Mouse (Mus musculus): ENCODE measurements at regions not wholly inside any gene's neighbourhood (a gene's known extent, or its start where the extent isn't known, plus 50 kb on each side); places are given as distances from the start of the nearest gene placed in this dataset.
A peak's percentile ranks its signal among the peaks of the same experiment; 100 is the strongest.

- Histone ChIP-seq H3K27me3 (ENCODE audit: control insufficient read depth, insufficient read depth, low read length) (no peaks in the 10 kb centered on the region), H3K9ac (ENCODE audit: low read length) (no peak overlapping the region), H3K9me3 (ENCODE audit: control insufficient read depth, low read length) (no peaks in the 10 kb centered on the region), H3K4me2 (no peak overlapping the region), H3K36me3 (ENCODE audit: control insufficient read depth, insufficient read depth, low read length) (no peaks in the 10 kb centered on the region), H3K27ac (ENCODE audit: low read depth, low read length) (no peak overlapping the region), H3K4me1 (ENCODE audit: control insufficient read depth, insufficient read depth, low read length) (no peaks in the 10 kb centered on the region), H3K4me3 (ENCODE audit: low read depth, low read length) (no peak overlapping the region)
- DNase-seq (ENCODE audit: low spot score, missing footprints) (no peak), ATAC-seq (ENCODE audit: low FRiP score) (peak; percentile 66)
These were observed 156.4 kb downstream of the Adcyap1 start for GRCm38 (mm10) chr17:93355238-93355637.

- no peak for ATAC-seq (ENCODE audit: low FRiP score)
- H3K4me1 ChIP-seq (ENCODE audit: control insufficient read depth, insufficient read depth, low read length) = no peaks in the 10 kb centered on the region
- H3K4me3 ChIP-seq (ENCODE audit: low read depth, low read length) = no peak overlapping the region
- no peaks in the 10 kb centered on the region for H3K27me3 ChIP-seq (ENCODE audit: control insufficient read depth, insufficient read depth, low read length)
- no peak overlapping the region for H3K27ac ChIP-seq (ENCODE audit: low read depth, low read length)
- DNase-seq (ENCODE audit: low spot score, missing footprints) = no peak
- no peaks in the 10 kb centered on the region for H3K9me3 ChIP-seq (ENCODE audit: control insufficient read depth, low read length)
- no peak overlapping the region for H3K4me2 ChIP-seq
- H3K36me3 ChIP-seq (ENCODE audit: control insufficient read depth, insufficient read depth, low read length) = no peaks in the 10 kb centered on the region
- no peak overlapping the region for H3K9ac ChIP-seq (ENCODE audit: low read length)
These were observed 164.1 kb downstream of the Adcyap1 start for GRCm38 (mm10) chr17:93362926-93363325.

- Histone ChIP-seq H3K4me3 (ENCODE audit: low read depth, low read length) (no peak overlapping the region), H3K36me3 (ENCODE audit: control insufficient read depth, insufficient read depth, low read length) (no peaks in the 10 kb centered on the region), H3K4me1 (ENCODE audit: control insufficient read depth, insufficient read depth, low read length) (no peaks in the 10 kb centered on the region), H3K27me3 (ENCODE audit: control insufficient read depth, insufficient read depth, low read length) (no peaks in the 10 kb centered on the region), H3K9me3 (ENCODE audit: control insufficient read depth, low read length) (no peaks in the 10 kb centered on the region), H3K4me2 (no peak overlapping the region), H3K9ac (ENCODE audit: low read length) (no peak overlapping the region), H3K27ac (ENCODE audit: low read depth, low read length) (no peak overlapping the region)
- ATAC-seq (ENCODE audit: low FRiP score) (no peak), DNase-seq (ENCODE audit: low spot score, missing footprints) (no peak)
These were observed 178.8 kb downstream of the Adcyap1 start for GRCm38 (mm10) chr17:93377453-93378091.

GRCm38 (mm10) chr17:93379789-93380398 is 181.1 kb downstream of the Adcyap1 start:
- H3K4me2 ChIP-seq = no peak overlapping the region
- H3K27ac ChIP-seq (ENCODE audit: low read depth, low read length) = no peak overlapping the region
- H3K9ac ChIP-seq (ENCODE audit: low read length) = no peak overlapping the region
- ATAC-seq (ENCODE audit: low FRiP score) (no peak), DNase-seq (ENCODE audit: low spot score, missing footprints) (no peak)
- H3K4me3 ChIP-seq (ENCODE audit: low read depth, low read length) = no peak overlapping the region
- H3K27me3 ChIP-seq (ENCODE audit: control insufficient read depth, insufficient read depth, low read length) = no peaks in the 10 kb centered on the region
- no peaks in the 10 kb centered on the region for H3K9me3 ChIP-seq (ENCODE audit: control insufficient read depth, low read length)
- 92% methylated on average over 4 of the region's 4 CpGs for WGBS
- no peaks in the 10 kb centered on the region for H3K36me3 ChIP-seq (ENCODE audit: control insufficient read depth, insufficient read depth, low read length)
- H3K4me1 ChIP-seq (ENCODE audit: control insufficient read depth, insufficient read depth, low read length) = no peaks in the 10 kb centered on the region

- H3K4me1 ChIP-seq (ENCODE audit: control insufficient read depth, insufficient read depth, low read length) = no peaks in the 10 kb centered on the region
- H3K27me3 ChIP-seq (ENCODE audit: control insufficient read depth, insufficient read depth, low read length) = no peaks in the 10 kb centered on the region
- WGBS = 87% methylated on average over 3 of the region's 3 CpGs
- no peak overlapping the region for H3K4me3 ChIP-seq (ENCODE audit: low read depth, low read length)
- H3K36me3 ChIP-seq (ENCODE audit: control insufficient read depth, insufficient read depth, low read length) = no peaks in the 10 kb centered on the region
- H3K9ac ChIP-seq (ENCODE audit: low read length) = no peak overlapping the region
- H3K4me2 ChIP-seq = no peak overlapping the region
- ATAC-seq (ENCODE audit: low FRiP score) (no peak), DNase-seq (ENCODE audit: low spot score, missing footprints) (no peak)
- H3K27ac ChIP-seq (ENCODE audit: low read depth, low read length) = no peak overlapping the region
- H3K9me3 ChIP-seq (ENCODE audit: control insufficient read depth, low read length) = no peaks in the 10 kb centered on the region
These were observed 191.4 kb downstream of the Adcyap1 start for GRCm38 (mm10) chr17:93390256-93390655.

- no peak overlapping the region for H3K27ac ChIP-seq (ENCODE audit: low read depth, low read length)
- no peaks in the 10 kb centered on the region for H3K4me1 ChIP-seq (ENCODE audit: control insufficient read depth, insufficient read depth, low read length)
- no peak overlapping the region for H3K4me2 ChIP-seq
- WGBS = 77% methylated on average over 1 of the region's 1 CpGs
- no peak overlapping the region for H3K9ac ChIP-seq (ENCODE audit: low read length)
- no peaks in the 10 kb centered on the region for H3K36me3 ChIP-seq (ENCODE audit: control insufficient read depth, insufficient read depth, low read length)
- DNase-seq (ENCODE audit: low spot score, missing footprints) (no peak), ATAC-seq (ENCODE audit: low FRiP score) (no peak)
- H3K4me3 ChIP-seq (ENCODE audit: low read depth, low read length) = no peak overlapping the region
- no peaks in the 10 kb centered on the region for H3K9me3 ChIP-seq (ENCODE audit: control insufficient read depth, low read length)
- no peaks in the 10 kb centered on the region for H3K27me3 ChIP-seq (ENCODE audit: control insufficient read depth, insufficient read depth, low read length)
These were observed 210.5 kb downstream of the Adcyap1 start for GRCm38 (mm10) chr17:93409329-93409728.
